Mouse (Mus musculus): ENCODE measurements at regions not wholly inside any gene's neighbourhood (a gene's known extent, or its start where the extent isn't known, plus 50 kb on each side); places are given as distances from the start of the nearest gene placed in this dataset.

GRCm38 (mm10) chr1:138011581-138011980 is 163.9 kb downstream of the Ptprc start:
- no peak for DNase-seq

- no peak for DNase-seq
These were observed 164.5 kb downstream of the Ptprc start for GRCm38 (mm10) chr1:138010910-138011477.

GRCm38 (mm10) chr1:138006811-138007210 is 168.7 kb downstream of the Ptprc start:
- no peak for DNase-seq

- DNase-seq: no peak
These were observed 171.2 kb downstream of the Ptprc start for GRCm38 (mm10) chr1:138004319-138004718.

GRCm38 (mm10) chr1:137999268-137999900 is 176.1 kb downstream of the Ptprc start:
- no peak for DNase-seq

- DNase-seq: no peak
These were observed 179.5 kb downstream of the Ptprc start for GRCm38 (mm10) chr1:137996041-137996440.

GRCm38 (mm10) chr1:137991936-137992335 is 183.6 kb downstream of the Ptprc start:
- no peak for DNase-seq

- DNase-seq: no peak
These were observed 184.1 kb downstream of the Ptprc start for GRCm38 (mm10) chr1:137991412-137991811.

GRCm38 (mm10) chr1:137973406-137973805 is 202.1 kb downstream of the Ptprc start:
- no peak for DNase-seq

GRCm38 (mm10) chr1:137972620-137973350 is 202.7 kb downstream of the Ptprc start:
- DNase-seq: peak; percentile 42

GRCm38 (mm10) chr1:137966151-137966836 is 209.2 kb downstream of the Ptprc start:
- no peak for DNase-seq

GRCm38 (mm10) chr1:137963656-137964055 is 211.9 kb downstream of the Ptprc start:
- DNase-seq: no peak

- DNase-seq: no peak
These were observed 217.5 kb downstream of the Ptprc start for GRCm38 (mm10) chr1:137958040-137958439.

GRCm38 (mm10) chr1:137955993-137956392 is 219.5 kb downstream of the Ptprc start:
- no peak for DNase-seq

- DNase-seq: no peak
These were observed 220.4 kb downstream of the Ptprc start for GRCm38 (mm10) chr1:137955139-137955538.

- no peak for DNase-seq
These were observed 222.1 kb downstream of the Ptprc start for GRCm38 (mm10) chr1:137953369-137953768.

- DNase-seq: no peak
These were observed 222.7 kb downstream of the Ptprc start for GRCm38 (mm10) chr1:137952777-137953176.

GRCm38 (mm10) chr1:137947900-137948299 is 227.6 kb downstream of the Ptprc start:
- no peak for DNase-seq

- no peak for DNase-seq
These were observed 233.6 kb downstream of the Ptprc start for GRCm38 (mm10) chr1:137941776-137942522.

- DNase-seq: no peak
These were observed 239.8 kb downstream of the Ptprc start for GRCm38 (mm10) chr1:137935746-137936145.

- DNase-seq: no peak
These were observed 245.7 kb downstream of the Ptprc start for GRCm38 (mm10) chr1:137929764-137930163.

- no peak for DNase-seq
These were observed 247.0 kb downstream of the Ptprc start for GRCm38 (mm10) chr1:137928522-137928921.

GRCm38 (mm10) chr1:137927953-137928352 is 247.6 kb downstream of the Ptprc start:
- DNase-seq: peak; percentile 69

Measured in layer of hippocampus, adult 9-11 months (tissue).